ENCODE assay signal across 27 mouse cellular contexts in genomic region chr5:151601696-151602095, GRCm38 (mm10). TPM values are rescaled to one million over a fixed set of nuclear protein-coding genes. Genes with fewer than 3 reads are reported as not detected.
DNase-seq lines count a peak whose midpoint lies in the region; ATAC-seq and TF ChIP-seq lines count a peak whose summit lies in the region.
"Had no signal": no experiment of that assay in that cellular context is flagged by ENCODE, and none has a peak within 500 bp of the region (broad histone marks: within the 10 kb centered on the region; RNA-seq: fewer than 3 reads in every experiment).

No protein-coding gene starts in this region.

- H3K4me2 ChIP-seq in kidney, postnatal 0 days (ENCODE audit: low read length): no peak overlapping the region
- H3K4me2 ChIP-seq in kidney, embryonic 15.5 days: no peak overlapping the region
- H3K4me2 ChIP-seq in liver, embryonic 16.5 days (ENCODE audit: low read depth, low read length): no peak overlapping the region
- no peak overlapping the region for H3K4me2 ChIP-seq in liver, embryonic 12.5 days
- H3K4me2 ChIP-seq: forebrain, embryonic 13.5 days; heart, embryonic 13.5 days; hindbrain, embryonic 14.5 days had no signal

- H3K27ac ChIP-seq in kidney, postnatal 0 days: no peak overlapping the region
- H3K27ac ChIP-seq in kidney, embryonic 15.5 days: no peak overlapping the region
- H3K27ac ChIP-seq in liver, embryonic 16.5 days (ENCODE audit: low read length): no peak overlapping the region
- no peak overlapping the region for H3K27ac ChIP-seq in liver, embryonic 12.5 days
- H3K27ac ChIP-seq: forebrain, embryonic 10.5 days; forebrain, embryonic 13.5 days; heart, adult 2 months; heart, embryonic 10.5 days; heart, embryonic 13.5 days; hindbrain, embryonic 14.5 days; hindbrain, postnatal 0 days had no signal

- 33% methylated on average over 1 of the region's 1 CpGs for WGBS in kidney, postnatal 0 days
- WGBS in kidney, embryonic 15.5 days: 21% methylated on average over 1 of the region's 1 CpGs
- 26% methylated on average over 1 of the region's 1 CpGs for WGBS in liver, embryonic 16.5 days (ENCODE audit: insufficient replicate concordance)
- 24% methylated on average over 1 of the region's 1 CpGs for WGBS in liver, embryonic 12.5 days (ENCODE audit: insufficient replicate concordance)

- peak; percentile 1 for DNase-seq in kidney, adult 11 months
- DNase-seq in kidney, adult 18-20 months: no peak
- DNase-seq in kidney, postnatal 0 days (ENCODE audit: low spot score): peak; percentile 9
- DNase-seq: adrenal gland, postnatal 14 days; cerebellum, adult 11 months; cerebellum, adult 2 months; cerebellum, adult 9-11 months; cerebellum, postnatal 25 days; gastrocnemius, postnatal 10 days; gastrocnemius, postnatal 36 days; heart, adult 2 months; heart, postnatal 14 days; heart, postnatal 4 days had no signal

- no peak for TF ChIP-seq CTCF in kidney, postnatal 0 days (IDR thresholded peaks at IDR 0.05; ENCODE audit: low read depth)

- no peaks in the 10 kb centered on the region for H3K27me3 ChIP-seq in kidney, postnatal 0 days (ENCODE audit: insufficient read depth, low read length)
- H3K27me3 ChIP-seq in kidney, embryonic 15.5 days: no peaks in the 10 kb centered on the region
- no peaks in the 10 kb centered on the region for H3K27me3 ChIP-seq in liver, embryonic 16.5 days (ENCODE audit: control insufficient read depth, insufficient read depth, low read depth, low read length)
- H3K27me3 ChIP-seq in liver, embryonic 12.5 days (replicated peaks): no peaks in the 10 kb centered on the region
- H3K27me3 ChIP-seq: forebrain, embryonic 13.5 days; heart, embryonic 13.5 days had no signal

- H3K4me3 ChIP-seq in kidney, postnatal 0 days (replicated peaks; ENCODE audit: low read depth, low read length): no peak overlapping the region
- H3K4me3 ChIP-seq in kidney, embryonic 15.5 days (replicated peaks): no peak overlapping the region
- no peak overlapping the region for H3K4me3 ChIP-seq in liver, embryonic 16.5 days (ENCODE audit: low read depth, low read length)
- H3K4me3 ChIP-seq in liver, embryonic 12.5 days: no peak overlapping the region
- H3K4me3 ChIP-seq: forebrain, embryonic 10.5 days; forebrain, embryonic 13.5 days; heart, adult 2 months; heart, embryonic 10.5 days; heart, embryonic 13.5 days had no signal

- no peak overlapping the region for H3K9ac ChIP-seq in kidney, postnatal 0 days (ENCODE audit: low read depth, low read length)
- H3K9ac ChIP-seq in kidney, embryonic 15.5 days: no peak overlapping the region
- no peak overlapping the region for H3K9ac ChIP-seq in liver, embryonic 16.5 days (ENCODE audit: low read depth, low read length)
- H3K9ac ChIP-seq in liver, embryonic 12.5 days: no peak overlapping the region
- H3K9ac ChIP-seq: forebrain, embryonic 13.5 days; heart, embryonic 13.5 days; hindbrain, embryonic 14.5 days had no signal

- H3K4me1 ChIP-seq in kidney, postnatal 0 days (replicated peaks; ENCODE audit: insufficient read depth, low read length): no peaks in the 10 kb centered on the region
- no peaks in the 10 kb centered on the region for H3K4me1 ChIP-seq in kidney, embryonic 15.5 days
- H3K4me1 ChIP-seq in liver, embryonic 16.5 days (ENCODE audit: control insufficient read depth, low read depth, low read length): no peaks in the 10 kb centered on the region
- H3K4me1 ChIP-seq in liver, embryonic 12.5 days: no peaks in the 10 kb centered on the region
- H3K4me1 ChIP-seq: forebrain, embryonic 10.5 days; forebrain, embryonic 13.5 days; heart, embryonic 10.5 days; heart, embryonic 13.5 days had no signal

- no peak for ATAC-seq in kidney, postnatal 0 days (replicated peaks; ENCODE audit: low FRiP score, low read depth)
- ATAC-seq in kidney, embryonic 15.5 days (replicated peaks; ENCODE audit: low FRiP score): no peak
- ATAC-seq in liver, embryonic 16.5 days (ENCODE audit: low read depth): peak; percentile 53; the same call in 1 of the 2 replicates
- ATAC-seq in liver, embryonic 12.5 days: no peak
- no peak for ATAC-seq in activated CD4-positive, CD25-positive, alpha-beta regulatory T cell, adult 4 months
- ATAC-seq: CD4-positive, CD25-positive, alpha-beta regulatory T cell, adult 4 months; forebrain, embryonic 13.5 days; forebrain, embryonic 16.5 days; hindbrain, postnatal 0 days had no signal

- H3K9me3 ChIP-seq in kidney, postnatal 0 days (replicated peaks; ENCODE audit: low read length): no peaks in the 10 kb centered on the region
- H3K9me3 ChIP-seq in kidney, embryonic 15.5 days (replicated peaks): no peaks in the 10 kb centered on the region
- no peaks in the 10 kb centered on the region for H3K9me3 ChIP-seq in liver, embryonic 16.5 days (replicated peaks; ENCODE audit: control insufficient read depth, low read length)
- H3K9me3 ChIP-seq in liver, embryonic 12.5 days (replicated peaks): no peaks in the 10 kb centered on the region
- H3K9me3 ChIP-seq: forebrain, embryonic 10.5 days; forebrain, embryonic 13.5 days; heart, embryonic 10.5 days; heart, embryonic 13.5 days had no signal

- H3K36me3 ChIP-seq in kidney, postnatal 0 days (ENCODE audit: insufficient read depth, low read length): no peaks in the 10 kb centered on the region
- no peaks in the 10 kb centered on the region for H3K36me3 ChIP-seq in kidney, embryonic 15.5 days
- no peaks in the 10 kb centered on the region for H3K36me3 ChIP-seq in liver, embryonic 16.5 days (ENCODE audit: control insufficient read depth, insufficient read depth)
- H3K36me3 ChIP-seq in liver, embryonic 12.5 days: no peaks in the 10 kb centered on the region
- H3K36me3 ChIP-seq: forebrain, embryonic 10.5 days; heart, embryonic 10.5 days; heart, embryonic 13.5 days had no signal

RNA-seq across cellular contexts. Expression of gene Vmn2r18, which starts 4.1 kb away (rescaled TPM):
- polyA plus RNA-seq in kidney, postnatal 0 days (2015; fragmentation: Nextera tagmentation; extraction: Ambion mirVana): 0.08 TPM in 2 replicates
- 0.12 and 0.17 TPM in 2 replicates for polyA plus RNA-seq in kidney, embryonic 15.5 days (2015; fragmentation: Nextera tagmentation; extraction: Ambion mirVana)
- polyA plus RNA-seq in liver, embryonic 16.5 days (2015; fragmentation: Nextera tagmentation; extraction: Ambion mirVana): not detected in 2 replicates
- not detected in 2 replicates for polyA plus RNA-seq in liver, embryonic 12.5 days (2016; fragmentation: Nextera tagmentation; extraction: Ambion mirVana)
- under 1 TPM in 1 of 2 experiments, not detected in 1; 0.08 TPM for polyA plus RNA-seq in activated CD4-positive, CD25-positive, alpha-beta regulatory T cell, adult 4 months (2017; shearing (Covaris generic))
- polyA plus RNA-seq: CD4-positive, CD25-positive, alpha-beta regulatory T cell, adult 4 months; cerebellum, adult 2 months; embryonic facial prominence, embryonic 14.5 days; forebrain, embryonic 16.5 days; heart, adult 2 months; heart, embryonic 10.5 days; heart, embryonic 13.5 days; heart, embryonic 16.5 days; hindbrain, embryonic 14.5 days had no signal

RNA-seq across cellular contexts. Expression of gene Rfc3, which starts 49.3 kb away (rescaled TPM):
- polyA plus RNA-seq in kidney, postnatal 0 days (2015; fragmentation: Nextera tagmentation; extraction: Ambion mirVana): 66.8 and 75.9 TPM in 2 replicates
- 90.4 and 95.3 TPM in 2 replicates for polyA plus RNA-seq in kidney, embryonic 15.5 days (2015; fragmentation: Nextera tagmentation; extraction: Ambion mirVana)
- 33.6 and 37.3 TPM in 2 replicates for polyA plus RNA-seq in liver, embryonic 16.5 days (2015; fragmentation: Nextera tagmentation; extraction: Ambion mirVana)
- 66.0 and 70.7 TPM in 2 replicates for polyA plus RNA-seq in liver, embryonic 12.5 days (2016; fragmentation: Nextera tagmentation; extraction: Ambion mirVana)
- polyA plus RNA-seq in activated CD4-positive, CD25-positive, alpha-beta regulatory T cell, adult 4 months (2017; shearing (Covaris generic)): 10 to 100 TPM; 36.5 to 40.3 TPM
